Mouse (Mus musculus): ENCODE results near the gene Usp16. TPM values are rescaled to one million over a fixed set of nuclear protein-coding genes. Genes with fewer than 3 reads are reported as not detected.

The Usp16 gene
- 12.9 and 15.8 TPM in 2 replicates for polyA plus RNA-seq (2012; rRNA removed)

GRCm38 (mm10) chr16:87454419-87455179 is at the start of gene Usp16:
Gene Usp16 (plus strand): TSS chr16:87454703.

GRCm38 (mm10) chr16:87432033-87432814 is 22.3 kb upstream of the Usp16 start, which contains the start of gene Ltn1:
Gene Ltn1 (minus strand): TSS chr16:87432612.

GRCm38 (mm10) chr16:87440184-87440686 is 14.3 kb upstream of the Usp16 start, which contains the start of gene Rwdd2b:
Gene Rwdd2b (minus strand): TSS chr16:87440573.

GRCm38 (mm10) chr16:87495716-87496447 is 41.4 kb downstream of the Usp16 start, which contains the start of gene Cct8:
Gene Cct8 (minus strand): TSS chr16:87495873.

Other genes starting within 250 kb of the Usp16 start
- 13.7 and 16.1 TPM in 2 replicates for gene N6amt1, start 100.5 kb upstream of the Usp16 start, polyA plus RNA-seq (2012; rRNA removed)
- 4.9 and 6.2 TPM in 2 replicates for gene Ltn1, start 22.1 kb upstream of the Usp16 start, polyA plus RNA-seq (2012; rRNA removed)
- gene Rwdd2b, start 14.1 kb upstream of the Usp16 start, polyA plus RNA-seq (2012; rRNA removed), result 3.1 and 3.2 TPM in 2 replicates
- 14.0 and 16.8 TPM in 2 replicates for gene Cct8, start 41.2 kb downstream of the Usp16 start, polyA plus RNA-seq (2012; rRNA removed)
- 5.6 and 6.5 TPM in 2 replicates for gene Map3k7cl, start 98.6 kb downstream of the Usp16 start, polyA plus RNA-seq (2012; rRNA removed)
- 9.3 and 10.5 TPM in 2 replicates for gene Bach1, start 244.2 kb downstream of the Usp16 start, polyA plus RNA-seq (2012; rRNA removed)

All from ovary, adult 2 months (tissue).